Mouse (Mus musculus) cortical plate, adult 2 months (tissue): ENCODE measurements around the gene Lrsam1.

Source experiments
- CTCF ChIP-seq: fragments of 200-500 bp; IDR thresholded peaks from 2 replicates; pipeline ENCODE4 v1.5.1; 2011; ENCODE audit warnings: mild to moderate bottlenecking, control low read depth, low read length; ENCODE audit not compliant: insufficient read depth; ENCODE audit errors: extremely low read depth
- POLR2A ChIP-seq: fragments of 200-500 bp; IDR thresholded peaks from 2 replicates; pipeline ENCODE4 v1.6.1; 2011; ENCODE audit warnings: mild to moderate bottlenecking, low read length, control low read depth; ENCODE audit not compliant: insufficient read depth; ENCODE audit errors: extremely low read depth

GRCm38 (mm10) chr2:32922564-32922963, 38.9 kb downstream of the Lrsam1 start:
- TF ChIP-seq CTCF, result no peak
- TF ChIP-seq POLR2A, result no peak
